Mouse (Mus musculus) kidney, adult 2 months (tissue): ENCODE results near the gene Dennd2c.

Experiments
- CTCF ChIP-seq: fragments of 200-500 bp; conservative IDR thresholded peaks from 2 replicates; pipeline ENCODE4 v1.5.1; 2011; ENCODE audit warnings: low read depth, mild to moderate bottlenecking, control low read depth, low read length, moderate library complexity, mixed read lengths; ENCODE audit not compliant: insufficient read depth, insufficient read length
- POLR2A ChIP-seq: fragments of 200-500 bp; IDR thresholded peaks from one replicate; pipeline ENCODE4 v1.6.1; 2011; ENCODE audit warnings: low read depth, low read length, control low read depth

DNA sequence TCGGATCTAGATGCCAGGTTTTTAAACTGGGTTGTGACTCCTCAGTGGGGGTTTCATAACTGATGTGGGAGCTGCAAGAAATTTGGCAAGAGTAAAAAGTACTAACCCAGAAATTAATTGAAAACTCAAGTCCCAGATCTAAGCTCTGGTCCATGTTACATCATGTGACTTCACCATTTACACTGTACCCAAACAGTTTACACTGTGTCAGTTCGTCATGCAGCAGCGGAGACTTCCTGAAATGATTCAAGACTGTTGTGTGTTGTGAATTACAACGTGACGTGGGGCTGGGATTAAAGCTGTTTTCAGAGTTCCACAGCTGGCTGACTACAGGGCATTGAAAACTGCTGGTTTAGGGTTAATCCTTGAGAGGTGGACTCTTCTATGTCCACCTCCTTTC is 70.2 kb downstream of the Dennd2c start:
- TF ChIP-seq CTCF (no peak), POLR2A (no peak)
